9 mouse cellular contexts compared by ENCODE assay signal in the genomic region with DNA sequence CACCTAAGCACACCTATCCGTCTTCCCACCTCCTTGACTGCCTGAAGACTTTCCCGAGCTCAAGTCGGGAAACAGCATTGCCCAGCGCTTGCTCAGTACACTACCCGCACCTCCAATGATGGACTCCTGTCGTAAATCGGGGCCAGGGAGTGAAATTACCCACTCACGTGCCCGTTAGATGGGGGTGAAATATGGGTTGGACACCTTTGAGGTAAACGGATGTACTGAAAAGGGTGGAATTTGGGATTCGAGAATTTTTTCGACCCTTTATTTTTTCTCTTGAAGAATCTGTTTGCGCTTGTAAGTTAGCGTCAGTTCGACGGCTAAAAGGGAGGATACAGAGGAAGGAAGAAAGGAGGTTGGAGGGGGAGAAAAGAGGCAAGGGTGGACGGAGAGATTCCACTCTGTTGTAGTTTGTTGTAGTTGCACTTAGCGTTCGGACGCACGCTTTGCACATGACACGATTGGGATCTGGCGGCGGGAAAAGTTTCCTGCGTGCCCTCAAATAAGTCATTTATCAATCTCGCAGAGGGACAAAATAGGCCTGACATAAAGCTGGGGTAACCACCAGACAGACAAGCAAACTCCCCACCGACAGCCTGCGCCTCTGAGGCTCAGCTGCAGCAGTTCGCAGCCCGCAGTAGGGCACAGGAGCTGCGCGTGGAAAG. TPM values are rescaled to one million over a fixed set of nuclear protein-coding genes. Genes with fewer than 3 reads are reported as not detected.
DNase-seq lines count a peak whose midpoint lies in the region; ATAC-seq lines count a peak whose summit lies in the region.
"Had no signal": no experiment of that assay in that cellular context is flagged by ENCODE, and none has a peak within 500 bp of the region (broad histone marks: within the 10 kb centered on the region; RNA-seq: fewer than 3 reads in every experiment).

No protein-coding gene starts in this region.

- H3K9me3 ChIP-seq in kidney, embryonic 15.5 days (replicated peaks), result no peaks in the 10 kb centered on the region
- no peaks in the 10 kb centered on the region for H3K9me3 ChIP-seq in forebrain, embryonic 11.5 days (ENCODE audit: control insufficient read depth, low read length)
- no peaks in the 10 kb centered on the region for H3K9me3 ChIP-seq in limb, embryonic 11.5 days (ENCODE audit: control insufficient read depth, low read length)
- H3K9me3 ChIP-seq in neural tube, embryonic 15.5 days (replicated peaks), result no peaks in the 10 kb centered on the region

- no peak overlapping the region for H3K27ac ChIP-seq in kidney, embryonic 15.5 days
- no peak overlapping the region for H3K27ac ChIP-seq in forebrain, embryonic 11.5 days (ENCODE audit: low read depth, low read length)
- H3K27ac ChIP-seq in limb, embryonic 11.5 days (replicated peaks; ENCODE audit: low read depth, low read length), result no peak overlapping the region
- H3K27ac ChIP-seq in neural tube, embryonic 15.5 days (replicated peaks), result 0 out of 2 replicates have a peak overlapping the region, but pooled peaks have one; percentile 13

- no peak for ATAC-seq in kidney, embryonic 15.5 days (replicated peaks; ENCODE audit: low FRiP score)
- no peak for ATAC-seq in forebrain, embryonic 11.5 days (replicated peaks; ENCODE audit: low FRiP score)
- no peak for ATAC-seq in limb, embryonic 11.5 days (ENCODE audit: insufficient number of reproducible peaks, low FRiP score, low TSS enrichment, low read depth)
- no peak for ATAC-seq in neural tube, embryonic 15.5 days (ENCODE audit: low FRiP score)

- H3K4me3 ChIP-seq in kidney, embryonic 15.5 days (replicated peaks), result peak overlapping the region; percentile 19
- H3K4me3 ChIP-seq in forebrain, embryonic 11.5 days (ENCODE audit: low read depth, low read length), result peak overlapping the region; percentile 7; the same call in 1 of the 2 replicates
- H3K4me3 ChIP-seq in limb, embryonic 11.5 days (ENCODE audit: low read depth, low read length), result no peak overlapping the region
- H3K4me3 ChIP-seq in neural tube, embryonic 15.5 days (replicated peaks), result peak overlapping the region; percentile 69

- no peak overlapping the region for H3K9ac ChIP-seq in kidney, embryonic 15.5 days
- H3K9ac ChIP-seq in forebrain, embryonic 11.5 days (ENCODE audit: low read length), result no peak overlapping the region
- H3K9ac ChIP-seq in limb, embryonic 11.5 days (ENCODE audit: low read length), result no peak overlapping the region
- no peak overlapping the region for H3K9ac ChIP-seq in neural tube, embryonic 15.5 days (replicated peaks)

- H3K27me3 ChIP-seq in kidney, embryonic 15.5 days, result peaks cover 95% of the 10 kb centered on the region
- H3K27me3 ChIP-seq in forebrain, embryonic 11.5 days (ENCODE audit: control insufficient read depth, insufficient read depth, low read length), result peaks cover 39% of the 10 kb centered on the region
- peaks cover 59% of the 10 kb centered on the region for H3K27me3 ChIP-seq in limb, embryonic 11.5 days (ENCODE audit: control insufficient read depth, insufficient read depth, low read length)
- H3K27me3 ChIP-seq in neural tube, embryonic 15.5 days (replicated peaks), result peaks cover 33% of the 10 kb centered on the region

- WGBS in kidney, embryonic 15.5 days, result 2% methylated on average over 32 of the region's 32 CpGs
- WGBS in forebrain, embryonic 11.5 days, result 2% methylated on average over 32 of the region's 32 CpGs
- WGBS in limb, embryonic 11.5 days, result under 1% methylated on average over 32 of the region's 32 CpGs
- 3% methylated on average over 32 of the region's 32 CpGs for WGBS in neural tube, embryonic 15.5 days

- no peaks in the 10 kb centered on the region for H3K36me3 ChIP-seq in kidney, embryonic 15.5 days
- H3K36me3 ChIP-seq in forebrain, embryonic 11.5 days (ENCODE audit: control insufficient read depth, insufficient read depth, low read length), result no peaks in the 10 kb centered on the region
- H3K36me3 ChIP-seq in limb, embryonic 11.5 days (ENCODE audit: control insufficient read depth, insufficient read depth, low read length), result no peaks in the 10 kb centered on the region
- no peaks in the 10 kb centered on the region for H3K36me3 ChIP-seq in neural tube, embryonic 15.5 days

- DNase-seq in kidney, adult 11 months, result no peak
- no peak for DNase-seq in forebrain, embryonic 11.5 days (ENCODE audit: low spot score)
- DNase-seq in limb, embryonic 11.5 days (ENCODE audit: low spot score), result peak; percentile 60
- DNase-seq in right cerebral cortex, postnatal 14 days, result no peak
- DNase-seq in spleen, postnatal 10 days (ENCODE audit: low spot score in 2 of 2), result no peak
- DNase-seq in B cell, adult 2 months, result no peak
- DNase-seq: kidney, adult 2 months had no signal

- peak overlapping the region; percentile 43 for H3K4me2 ChIP-seq in kidney, embryonic 15.5 days
- H3K4me2 ChIP-seq in forebrain, embryonic 11.5 days (ENCODE audit: low read depth, low read length, severe bottlenecking), result peak overlapping the region; percentile 26; the same call in 1 of the 2 replicates
- peak overlapping the region; percentile 35 for H3K4me2 ChIP-seq in limb, embryonic 11.5 days (ENCODE audit: low read depth, severe bottlenecking)
- H3K4me2 ChIP-seq in neural tube, embryonic 15.5 days, result peak overlapping the region; percentile 96

- H3K4me1 ChIP-seq in kidney, embryonic 15.5 days, result peaks cover 65% of the 10 kb centered on the region
- peaks cover 16% of the 10 kb centered on the region for H3K4me1 ChIP-seq in forebrain, embryonic 11.5 days (replicated peaks; ENCODE audit: control insufficient read depth, insufficient read depth, low read length)
- H3K4me1 ChIP-seq in limb, embryonic 11.5 days (ENCODE audit: control insufficient read depth, insufficient read depth, low read length), result peaks cover 34% of the 10 kb centered on the region
- H3K4me1 ChIP-seq in neural tube, embryonic 15.5 days, result peaks cover 64% of the 10 kb centered on the region

RNA-seq across cellular contexts. Expression of a gene that starts 1.9 kb away (rescaled TPM):
- polyA plus RNA-seq in kidney, embryonic 15.5 days (2015; fragmentation: Nextera tagmentation; extraction: Ambion mirVana), result 1.3 and 1.8 TPM in 2 replicates
- 7.6 and 8.5 TPM in 2 replicates for polyA plus RNA-seq in forebrain, embryonic 11.5 days (2014; fragmentation: Nextera tagmentation; extraction: Ambion mirVana)
- 1.1 and 1.2 TPM in 2 replicates for polyA plus RNA-seq in limb, embryonic 11.5 days (2014; fragmentation: Nextera tagmentation; extraction: Ambion mirVana)
- 9.1 and 9.7 TPM in 2 replicates for polyA plus RNA-seq in neural tube, embryonic 15.5 days (2015; fragmentation: Nextera tagmentation; extraction: Ambion mirVana)

Comparison
In these comparisons a context has a peak if more than half of its experiments do, and no peak if none do; other contexts are left out.
1. H3K4me2 ChIP-seq: peak in every context shown above with its lines; median percentile 96 in neural tube, embryonic 15.5 days; 43 in kidney, embryonic 15.5 days; 35 in limb, embryonic 11.5 days; 26 in forebrain, embryonic 11.5 days.